ENCODE assay signal across 26 mouse cellular contexts in genomic region chr1:191472551-191472950, GRCm38 (mm10).
DNase-seq lines count a peak whose midpoint lies in the region; ATAC-seq and TF ChIP-seq lines count a peak whose summit lies in the region.
"Had no signal": no experiment of that assay in that cellular context is flagged by ENCODE, and none has a peak within 500 bp of the region (broad histone marks: within the 10 kb centered on the region; RNA-seq: fewer than 3 reads in every experiment).

No protein-coding gene starts in this region.

- no peaks in the 10 kb centered on the region for H3K36me3 ChIP-seq in liver, adult 2 months (ENCODE audit: control insufficient read depth, insufficient read depth, low read length)
- no peaks in the 10 kb centered on the region for H3K36me3 ChIP-seq in liver, embryonic 12.5 days
- H3K36me3 ChIP-seq: forebrain, embryonic 12.5 days; forebrain, embryonic 15.5 days; G1E; heart, embryonic 13.5 days; hindbrain, embryonic 15.5 days had no signal

- H3K9me3 ChIP-seq in liver, embryonic 12.5 days (replicated peaks) = no peaks in the 10 kb centered on the region
- H3K9me3 ChIP-seq: forebrain, embryonic 12.5 days; forebrain, embryonic 15.5 days; G1E; heart, embryonic 13.5 days; hindbrain, embryonic 15.5 days had no signal

- H3K4me2 ChIP-seq in liver, embryonic 12.5 days = no peak overlapping the region
- H3K4me2 ChIP-seq: forebrain, embryonic 12.5 days; forebrain, embryonic 15.5 days; heart, embryonic 13.5 days; hindbrain, embryonic 15.5 days had no signal

- H3K27me3 ChIP-seq in liver, adult 2 months (ENCODE audit: control insufficient read depth, insufficient read depth, low read length) = no peaks in the 10 kb centered on the region
- no peaks in the 10 kb centered on the region for H3K27me3 ChIP-seq in liver, embryonic 12.5 days (replicated peaks)
- H3K27me3 ChIP-seq: CH12.LX; forebrain, embryonic 12.5 days; forebrain, embryonic 15.5 days; heart, embryonic 13.5 days; hindbrain, embryonic 15.5 days; Patski had no signal

- H3K79me2 ChIP-seq in liver, adult 2 months (ENCODE audit: control insufficient read depth, insufficient read depth, low read length) = no peaks in the 10 kb centered on the region

- no peak overlapping the region for H3K9ac ChIP-seq in liver, adult 2 months (ENCODE audit: low read depth, low read length)
- no peak overlapping the region for H3K9ac ChIP-seq in liver, embryonic 12.5 days
- H3K9ac ChIP-seq: forebrain, embryonic 12.5 days; forebrain, embryonic 15.5 days; heart, embryonic 13.5 days; hindbrain, embryonic 15.5 days had no signal

- 26% methylated on average over 5 of the region's 5 CpGs for WGBS in liver, adult 2 months
- whole genome bisulfite sequencing in liver, embryonic 12.5 days (ENCODE audit: insufficient replicate concordance) = 77% methylated on average over 5 of the region's 5 CpGs

- TF ChIP-seq CTCF in liver, adult 2 months (IDR thresholded peaks at IDR 0.05; ENCODE audit: low read depth, low read length) = no peak

- peak; percentile 97 for DNase-seq in liver, adult 2 months (ENCODE audit: extremely low read depth, low read depth, low spot score)
- DNase-seq in ZHBTc4 (ENCODE audit: low read depth, low spot score) = peak; percentile 36
- no peak for DNase-seq in spleen, adult 12 weeks (ENCODE audit: low spot score)
- DNase-seq in heart, adult 9 months (ENCODE audit: low spot score in 2 of 2) = no peak
- DNase-seq: adrenal gland, adult 8-10 months; adrenal gland, postnatal 25 days; B cell, adult 2 months; cerebellum, adult 11-12 months; cerebellum, adult 9-10 months; cerebellum, postnatal 14 days; gastrocnemius, postnatal 10 days; gastrocnemius, postnatal 36 days; heart, postnatal 14 days; heart, postnatal 4 days; kidney, adult 2 months had no signal

- H3K4me1 ChIP-seq in liver, adult 2 months (ENCODE audit: control insufficient read depth, insufficient read depth, low read length) = no peaks in the 10 kb centered on the region; the same call in 1 of the 2 replicates
- peaks cover 28% of the 10 kb centered on the region for H3K4me1 ChIP-seq in liver, embryonic 12.5 days
- peaks cover 18% of the 10 kb centered on the region for H3K4me1 ChIP-seq in brown adipose tissue, adult 24 weeks (ENCODE audit: control insufficient read depth, insufficient read depth, insufficient read length, low read length)

- no peak for TF ChIP-seq POLR2A in liver, adult 2 months (IDR thresholded peaks at IDR 0.05; ENCODE audit: extremely low read depth, insufficient read depth, low read length)

- no peak overlapping the region for H3K27ac ChIP-seq in liver, adult 2 months (replicated peaks; ENCODE audit: insufficient read depth, low read depth, low read length)
- no peak overlapping the region for H3K27ac ChIP-seq in liver, embryonic 12.5 days
- H3K27ac ChIP-seq in brown adipose tissue, adult 24 weeks (replicated peaks; ENCODE audit: low read depth, low read length) = peak overlapping the region; percentile 81
- H3K27ac ChIP-seq: forebrain, embryonic 12.5 days; forebrain, embryonic 15.5 days; heart, embryonic 13.5 days; hindbrain, embryonic 15.5 days had no signal

- no peak for ATAC-seq in liver, embryonic 12.5 days
- ATAC-seq in megakaryocyte-erythroid progenitor cell, adult 5-6 weeks (replicated peaks; ENCODE audit: low FRiP score, low TSS enrichment, poor library complexity, severe bottlenecking) = no peak
- ATAC-seq: forebrain, embryonic 15.5 days; intestine, postnatal 0 days; Patski had no signal

- H3K4me3 ChIP-seq in liver, adult 2 months (ENCODE audit: insufficient read depth, low read depth, low read length) = no peak overlapping the region
- H3K4me3 ChIP-seq in liver, embryonic 12.5 days = no peak overlapping the region
- no peak overlapping the region for H3K4me3 ChIP-seq in brown adipose tissue, adult 24 weeks (ENCODE audit: insufficient read depth, low read depth, low read length)
- H3K4me3 ChIP-seq: forebrain, embryonic 12.5 days; forebrain, embryonic 15.5 days; heart, embryonic 13.5 days; hindbrain, embryonic 15.5 days had no signal

Comparison
In these comparisons a context has a peak if more than half of its experiments do, and no peak if none do; other contexts are left out.
1. DNase-seq: peak in liver, adult 2 months (single experiment) and ZHBTc4 (single experiment); none in spleen, adult 12 weeks (single experiment) and heart, adult 9 months (0 of 2).